Mouse (Mus musculus) hindbrain, embryonic 15.5 days (tissue): ENCODE measurements around the gene Ctnnd2. TPM values are rescaled to one million over a fixed set of nuclear protein-coding genes. Genes with fewer than 3 reads are reported as not detected.

ENCODE experiments used
- ATAC-seq: fragments of 200-750 bp; cut with Nextera tagmentation; 2 replicates; pipeline ENCODE4 v1.8.0; 2017; ENCODE audit warnings: low read depth, moderate number of reproducible peaks, moderate TSS enrichment; ENCODE audit not compliant: low FRiP score
- H3K27ac ChIP-seq: fragments of 300-500 bp; sonication (generic); replicated peaks from 2 replicates; pipeline ENCODE4 v1.5.1; 2015; ENCODE audit warnings: mild to moderate bottlenecking, inconsistent platforms
- H3K27me3 ChIP-seq: fragments of 300-500 bp; sonication (generic); 2 replicates; pipeline ENCODE4 v1.6.1; 2015; ENCODE audit warnings: control low read depth, inconsistent platforms
- H3K36me3 ChIP-seq: fragments of 300-500 bp; sonication (generic); 2 replicates; pipeline ENCODE4 v1.6.1; 2015; ENCODE audit warnings: control low read depth, inconsistent platforms
- H3K4me1 ChIP-seq: fragments of 300-500 bp; sonication (generic); replicated peaks from 2 replicates; pipeline ENCODE4 v1.6.1; 2015; ENCODE audit warnings: control low read depth, inconsistent platforms
- H3K4me2 ChIP-seq: fragments of 300-500 bp; sonication (generic); 2 replicates; pipeline ENCODE4 v1.6.1; 2015; ENCODE audit warnings: moderate library complexity, mild to moderate bottlenecking, inconsistent platforms
- H3K4me3 ChIP-seq: fragments of 300-500 bp; sonication (generic); 2 replicates; pipeline ENCODE4 v1.5.1; 2015; ENCODE audit warnings: mild to moderate bottlenecking, inconsistent platforms
- H3K9ac ChIP-seq: fragments of 300-500 bp; sonication (generic); 2 replicates; pipeline ENCODE4 v1.6.1; 2015; ENCODE audit warnings: inconsistent platforms
- H3K9me3 ChIP-seq: fragments of 300-500 bp; sonication (generic); 2 replicates; pipeline ENCODE4 v1.6.1; 2016; ENCODE audit warnings: control low read depth, inconsistent platforms
- WGBS: fragments of 180-500 bp; shearing (Covaris S2); methylation state at CpG from one replicate; pipeline ENCODE4 v1.1.7; 2015; 5-methylcytosine and 5-hydroxymethylcytosine counted together
- polyA plus RNA-seq: library from polyadenylated mRNA; unstranded; fragments of >200 nt; fragmentation: Nextera tagmentation; extraction: Ambion mirVana; gene quantifications from 2 replicates; pipeline ENCODE4 v1.2.1, GENCODE M21; 2015

Ctnnd2 gene
- polyA plus RNA-seq, 1 experiment from 2014 or later, result 71.8 TPM

DNA sequence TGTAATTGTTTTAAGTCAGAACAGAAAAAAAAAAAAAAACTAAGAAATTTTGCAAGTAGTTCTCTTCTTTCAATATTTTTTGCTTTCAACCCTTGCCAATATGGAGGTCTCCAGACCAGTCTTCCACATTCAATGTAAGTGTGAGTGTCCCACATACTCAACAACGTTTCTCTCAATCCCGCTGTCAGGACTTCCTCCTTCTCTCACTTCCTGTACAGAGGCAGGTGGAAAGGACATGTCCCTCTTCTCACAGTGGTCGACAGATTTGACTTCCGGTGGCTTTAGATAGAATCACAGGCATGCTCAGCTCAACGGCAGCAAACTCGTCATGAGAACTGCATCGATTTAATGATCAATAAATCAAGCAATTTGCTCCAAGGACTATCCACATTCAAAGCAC lies 791.7 kb downstream of the Ctnnd2 start:
- Histone ChIP-seq H3K9me3 (no peaks in the 10 kb centered on the region), H3K4me2 (no peak overlapping the region), H3K9ac (no peak overlapping the region), H3K36me3 (peaks cover 6% of the 10 kb centered on the region; the same call in 1 of the 2 replicates), H3K4me3 (no peak overlapping the region), H3K27me3 (no peaks in the 10 kb centered on the region), H3K27ac (no peak overlapping the region), H3K4me1 (no peaks in the 10 kb centered on the region)
- 84% methylated on average over 7 of the region's 7 CpGs for WGBS
- ATAC-seq, result no peak

GRCm38 (mm10) chr15:30964865-30965679 lies 792.7 kb downstream of the Ctnnd2 start:
- H3K4me3 ChIP-seq, result no peak overlapping the region
- no peak overlapping the region for H3K9ac ChIP-seq
- 87% methylated on average over 4 of the region's 4 CpGs for WGBS
- no peak overlapping the region for H3K4me2 ChIP-seq
- H3K9me3 ChIP-seq, result no peaks in the 10 kb centered on the region
- peaks cover 6% of the 10 kb centered on the region; the same call in 1 of the 2 replicates for H3K36me3 ChIP-seq
- H3K27me3 ChIP-seq, result no peaks in the 10 kb centered on the region
- H3K27ac ChIP-seq, result no peak overlapping the region
- ATAC-seq, result no peak
- H3K4me1 ChIP-seq, result no peaks in the 10 kb centered on the region

GRCm38 (mm10) chr15:30966826-30967225 lies 794.4 kb downstream of the Ctnnd2 start:
- no peaks in the 10 kb centered on the region for H3K9me3 ChIP-seq
- no peaks in the 10 kb centered on the region for H3K4me1 ChIP-seq
- no peaks in the 10 kb centered on the region for H3K27me3 ChIP-seq
- H3K9ac ChIP-seq, result no peak overlapping the region
- H3K27ac ChIP-seq, result no peak overlapping the region
- H3K4me2 ChIP-seq, result no peak overlapping the region
- no peak overlapping the region for H3K4me3 ChIP-seq
- no peak for ATAC-seq
- H3K36me3 ChIP-seq, result peaks cover 13% of the 10 kb centered on the region; the same call in 1 of the 2 replicates
- WGBS, result 95% methylated on average over 7 of the region's 7 CpGs

GRCm38 (mm10) chr15:30974436-30974835 lies 802.0 kb downstream of the Ctnnd2 start:
- H3K27me3 ChIP-seq, result no peaks in the 10 kb centered on the region
- H3K9ac ChIP-seq, result no peak overlapping the region
- peaks cover 13% of the 10 kb centered on the region for H3K4me1 ChIP-seq
- H3K27ac ChIP-seq, result no peak overlapping the region
- WGBS, result 86% methylated on average over 1 of the region's 1 CpGs
- H3K9me3 ChIP-seq, result no peaks in the 10 kb centered on the region
- peaks cover 8% of the 10 kb centered on the region; the same call in 1 of the 2 replicates for H3K36me3 ChIP-seq
- no peak overlapping the region for H3K4me2 ChIP-seq
- H3K4me3 ChIP-seq, result no peak overlapping the region
- no peak for ATAC-seq

- Histone ChIP-seq H3K27ac (no peak overlapping the region; the same call in 1 of the 2 replicates), H3K9ac (no peak overlapping the region), H3K36me3 (peaks cover 8% of the 10 kb centered on the region; the same call in 1 of the 2 replicates), H3K9me3 (no peaks in the 10 kb centered on the region), H3K4me2 (no peak overlapping the region), H3K27me3 (no peaks in the 10 kb centered on the region), H3K4me3 (no peak overlapping the region), H3K4me1 (peaks cover 13% of the 10 kb centered on the region)
- 69% methylated on average over 16 of the region's 16 CpGs for WGBS
- no peak for ATAC-seq
These were observed 802.8 kb downstream of the Ctnnd2 start for GRCm38 (mm10) chr15:30974991-30975775.

- Histone ChIP-seq H3K27me3 (no peaks in the 10 kb centered on the region), H3K36me3 (no peaks in the 10 kb centered on the region), H3K9me3 (no peaks in the 10 kb centered on the region), H3K27ac (no peak overlapping the region), H3K9ac (no peak overlapping the region), H3K4me1 (peaks cover 13% of the 10 kb centered on the region), H3K4me3 (no peak overlapping the region), H3K4me2 (no peak overlapping the region)
- ATAC-seq, result no peak
- 74% methylated on average over 11 of the region's 11 CpGs for WGBS
These were observed 804.9 kb downstream of the Ctnnd2 start for GRCm38 (mm10) chr15:30977166-30977740.

- no peak overlapping the region for H3K27ac ChIP-seq
- WGBS, result 93% methylated on average over 2 of the region's 2 CpGs
- H3K36me3 ChIP-seq, result no peaks in the 10 kb centered on the region
- H3K27me3 ChIP-seq, result no peaks in the 10 kb centered on the region
- H3K9ac ChIP-seq, result no peak overlapping the region
- ATAC-seq, result no peak
- H3K4me2 ChIP-seq, result no peak overlapping the region
- H3K4me1 ChIP-seq, result no peaks in the 10 kb centered on the region
- H3K9me3 ChIP-seq, result no peaks in the 10 kb centered on the region
- no peak overlapping the region for H3K4me3 ChIP-seq
These were observed 814.5 kb downstream of the Ctnnd2 start for GRCm38 (mm10) chr15:30986890-30987289.

DNA sequence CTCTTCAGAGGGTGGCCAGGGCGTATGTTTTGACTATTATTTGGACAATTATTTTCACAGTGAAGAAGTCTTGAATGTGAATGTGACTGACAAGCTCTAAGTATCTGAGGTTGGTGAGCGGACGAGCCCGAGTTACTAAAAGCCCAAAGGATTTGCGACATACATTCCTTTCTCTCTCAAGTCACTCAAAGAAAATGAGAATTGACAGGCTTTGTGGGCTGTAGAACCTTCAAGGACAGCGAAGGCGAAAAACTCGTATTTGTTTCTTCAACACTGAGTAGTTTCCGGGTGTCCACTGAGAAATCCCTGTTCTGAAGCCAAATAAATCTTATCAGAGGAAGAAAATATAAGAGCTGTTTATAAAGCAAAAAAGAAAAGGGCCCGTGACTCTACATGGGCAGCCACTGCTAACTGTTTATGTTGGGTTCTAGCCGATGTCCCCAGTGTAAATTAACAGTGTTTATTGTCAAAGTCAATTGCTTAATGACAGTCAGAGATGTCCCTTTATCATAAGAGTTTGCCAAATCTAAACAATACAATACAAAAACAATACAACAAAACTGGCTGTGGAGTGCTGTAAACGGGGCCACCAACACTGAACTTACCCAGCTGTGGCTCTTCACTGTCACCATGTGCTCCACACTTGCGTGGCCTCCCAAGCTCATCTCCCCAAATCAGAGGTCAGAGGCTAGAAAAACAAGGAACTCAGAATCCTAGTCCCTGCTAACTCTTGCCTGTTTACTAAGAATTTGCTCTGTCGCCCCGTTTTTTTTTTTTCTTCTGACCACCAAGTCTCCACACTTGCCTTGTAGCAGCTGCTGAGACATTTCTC lies 818.2 kb downstream of the Ctnnd2 start:
- H3K9me3 ChIP-seq, result no peaks in the 10 kb centered on the region
- no peaks in the 10 kb centered on the region for H3K27me3 ChIP-seq
- 0 out of 2 replicates have a peak overlapping the region, but pooled peaks have one; percentile 11 for H3K27ac ChIP-seq
- WGBS, result 77% methylated on average over 15 of the region's 15 CpGs
- H3K4me1 ChIP-seq, result no peaks in the 10 kb centered on the region
- no peak overlapping the region for H3K9ac ChIP-seq
- no peak for ATAC-seq
- no peak overlapping the region for H3K4me3 ChIP-seq
- no peak overlapping the region for H3K4me2 ChIP-seq
- no peaks in the 10 kb centered on the region for H3K36me3 ChIP-seq

DNA sequence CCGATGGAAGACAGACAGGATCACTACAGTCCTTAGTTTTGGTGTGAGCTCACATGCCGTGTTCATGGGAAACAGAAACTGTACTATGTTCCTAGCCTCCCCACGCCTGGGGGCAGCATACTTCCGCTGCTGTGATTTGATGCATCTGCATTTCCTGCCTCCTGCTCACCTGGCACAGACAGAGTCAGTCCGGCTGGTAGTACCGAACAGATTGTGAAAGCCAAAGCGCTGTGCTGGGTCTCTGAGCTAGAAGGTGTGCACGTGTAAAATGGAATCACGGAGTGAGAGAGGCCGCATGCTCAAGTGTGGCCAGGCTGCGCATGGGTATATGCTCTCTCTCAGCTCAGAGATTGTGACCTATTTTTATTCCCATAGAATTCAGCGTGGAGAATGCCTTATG lies 820.0 kb downstream of the Ctnnd2 start:
- no peaks in the 10 kb centered on the region for H3K27me3 ChIP-seq
- no peaks in the 10 kb centered on the region for H3K36me3 ChIP-seq
- H3K9me3 ChIP-seq, result no peaks in the 10 kb centered on the region
- H3K4me3 ChIP-seq, result no peak overlapping the region
- 84% methylated on average over 12 of the region's 12 CpGs for WGBS
- H3K9ac ChIP-seq, result no peak overlapping the region
- ATAC-seq, result 0 out of 2 replicates have a peak, but pooled peaks have one; percentile 56
- H3K4me2 ChIP-seq, result no peak overlapping the region
- no peaks in the 10 kb centered on the region for H3K4me1 ChIP-seq
- no peak overlapping the region for H3K27ac ChIP-seq

DNA sequence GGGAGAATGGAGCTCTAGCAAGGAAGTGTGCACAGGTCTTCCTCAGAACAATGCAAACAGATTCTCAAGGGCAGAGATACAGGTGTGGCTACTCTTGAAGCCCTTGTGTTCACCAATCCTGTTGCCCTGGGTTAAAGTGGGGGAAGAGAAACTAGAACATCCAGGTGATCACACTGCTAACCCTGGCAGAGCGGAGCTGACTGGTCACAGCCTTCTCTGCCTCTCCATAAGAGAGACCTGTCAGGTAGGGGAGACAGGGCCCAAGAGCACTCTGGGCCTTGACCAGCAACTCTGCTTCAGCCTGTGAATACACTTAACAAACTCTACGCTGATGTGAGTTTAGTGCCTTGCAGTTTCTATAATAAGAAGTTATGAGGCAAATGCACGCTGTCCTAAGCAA lies 820.5 kb downstream of the Ctnnd2 start:
- no peak for ATAC-seq
- 96% methylated on average over 3 of the region's 3 CpGs for WGBS
- no peak overlapping the region for H3K4me2 ChIP-seq
- H3K9me3 ChIP-seq, result no peaks in the 10 kb centered on the region
- no peaks in the 10 kb centered on the region for H3K27me3 ChIP-seq
- H3K36me3 ChIP-seq, result no peaks in the 10 kb centered on the region
- no peak overlapping the region for H3K9ac ChIP-seq
- no peak overlapping the region for H3K4me3 ChIP-seq
- no peaks in the 10 kb centered on the region for H3K4me1 ChIP-seq
- no peak overlapping the region for H3K27ac ChIP-seq

GRCm38 (mm10) chr15:30995346-30995745 lies 823.0 kb downstream of the Ctnnd2 start:
- no peaks in the 10 kb centered on the region for H3K9me3 ChIP-seq
- no peak overlapping the region for H3K4me3 ChIP-seq
- 72% methylated on average over 3 of the region's 3 CpGs for WGBS
- H3K27me3 ChIP-seq, result no peaks in the 10 kb centered on the region
- H3K4me1 ChIP-seq, result no peaks in the 10 kb centered on the region
- H3K27ac ChIP-seq, result no peak overlapping the region
- no peaks in the 10 kb centered on the region for H3K36me3 ChIP-seq
- ATAC-seq, result no peak
- H3K4me2 ChIP-seq, result no peak overlapping the region
- no peak overlapping the region for H3K9ac ChIP-seq
